Mouse (Mus musculus): Measurements from ENCODE around the gene St7. TPM values are rescaled to one million over a fixed set of nuclear protein-coding genes. Genes with fewer than 3 reads are reported as not detected.

Gene St7
- polyA plus RNA-seq, 2 experiments, result 7.9 to 8.9 TPM

DNA sequence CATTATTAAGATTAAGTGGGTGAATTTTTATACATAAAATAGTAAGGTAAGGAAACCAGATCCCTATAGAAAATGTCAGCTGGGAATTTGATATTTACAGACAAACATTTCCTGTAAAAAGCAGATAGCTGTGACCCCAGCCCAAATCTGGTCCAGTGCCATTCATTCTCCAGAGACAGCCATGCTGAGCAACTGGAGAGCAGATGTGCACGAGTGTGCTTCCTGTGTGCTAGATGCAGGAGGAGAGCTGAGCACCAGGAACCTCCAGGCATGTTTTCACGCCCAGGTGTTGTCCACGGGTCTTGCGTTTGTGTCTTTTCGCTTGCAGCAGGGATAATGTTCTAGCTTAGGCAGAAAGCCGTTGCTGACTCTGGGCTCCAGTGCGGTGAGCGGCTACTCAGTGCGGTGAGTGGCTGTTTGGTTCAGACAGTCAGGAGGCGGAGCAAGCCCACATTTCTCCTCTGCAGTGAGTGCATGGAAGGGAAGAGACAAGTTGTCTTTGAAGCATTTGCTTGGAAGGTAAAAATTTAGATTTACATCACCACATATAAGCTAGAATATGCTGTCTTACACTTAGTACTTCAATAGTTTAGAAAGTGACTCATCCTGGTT, 231.3 kb downstream of the St7 start:
- ATAC-seq (ENCODE audit: insufficient read depth) (no peak), DNase-seq (ENCODE audit: low read depth in 3 of 3, low spot score in 3 of 3) (no peak)
- no peak overlapping the region for H3K9ac ChIP-seq (replicated peaks)
- no peak overlapping the region for H3K4me2 ChIP-seq (ENCODE audit: low read depth)
- TF ChIP-seq EP300 (IDR thresholded peaks at IDR 0.05; ENCODE audit: low read depth), result no peak
- no peak for TF ChIP-seq CTCF (IDR thresholded peaks at IDR 0.05; ENCODE audit: low read depth)
- 78% methylated on average over 10 of the region's 10 CpGs for WGBS (ENCODE audit: insufficient replicate concordance)
- no peak overlapping the region for H3K27ac ChIP-seq
- no peaks in the 10 kb centered on the region for H3K9me3 ChIP-seq (ENCODE audit: control insufficient read depth, low read length)
- no peaks in the 10 kb centered on the region for H3K36me3 ChIP-seq (replicated peaks; ENCODE audit: control insufficient read depth, insufficient read depth, low read depth)
- H3K4me3 ChIP-seq (ENCODE audit: insufficient read depth in 1 of 2, low read depth in 2 of 2, low read length in 2 of 2), result no peak overlapping the region
- H3K27me3 ChIP-seq (ENCODE audit: control insufficient read depth, insufficient read depth, low read length), result no peaks in the 10 kb centered on the region
- no peaks in the 10 kb centered on the region for H3K4me1 ChIP-seq (replicated peaks; ENCODE audit: control insufficient read depth in 2 of 2, insufficient read depth in 2 of 2, low read length in 1 of 2)

DNA sequence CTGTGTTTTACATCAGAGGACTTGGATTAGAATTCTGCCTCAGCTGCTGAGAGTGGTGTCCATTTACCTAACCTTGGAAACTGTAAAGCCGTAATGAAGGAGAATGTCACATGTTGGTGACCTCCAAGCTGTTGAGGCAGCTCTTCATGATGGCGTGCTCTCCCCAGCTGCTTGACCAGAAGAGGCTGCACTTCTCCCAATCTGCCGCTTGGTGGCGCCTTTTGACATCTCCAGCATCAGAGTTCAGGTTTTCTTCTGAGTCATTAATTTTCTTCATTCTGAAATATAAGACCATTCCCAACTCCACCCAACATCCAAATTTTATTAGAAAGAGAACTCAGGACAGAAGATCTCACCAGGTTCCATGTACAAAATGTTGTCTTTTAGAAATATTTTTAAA, 232.5 kb downstream of the St7 start:
- no peak for ATAC-seq (ENCODE audit: insufficient read depth)
- Histone ChIP-seq H3K36me3 (replicated peaks; ENCODE audit: control insufficient read depth, insufficient read depth, low read depth) (no peaks in the 10 kb centered on the region), H3K27me3 (ENCODE audit: control insufficient read depth, insufficient read depth, low read length) (no peaks in the 10 kb centered on the region), H3K4me3 (ENCODE audit: insufficient read depth in 1 of 2, low read depth in 2 of 2, low read length in 2 of 2) (no peak overlapping the region), H3K4me2 (ENCODE audit: low read depth) (no peak overlapping the region), H3K9ac (replicated peaks) (no peak overlapping the region), H3K27ac (no peak overlapping the region), H3K9me3 (ENCODE audit: control insufficient read depth, low read length) (no peaks in the 10 kb centered on the region), H3K4me1 (replicated peaks; ENCODE audit: control insufficient read depth in 2 of 2, insufficient read depth in 2 of 2, low read length in 1 of 2) (no peaks in the 10 kb centered on the region)
- TF ChIP-seq CTCF (IDR thresholded peaks at IDR 0.05; ENCODE audit: low read depth) (peak; percentile 79), EP300 (IDR thresholded peaks at IDR 0.05; ENCODE audit: low read depth) (no peak)
- no peak for DNase-seq (ENCODE audit: low read depth in 3 of 3, low spot score in 3 of 3)
- 31% methylated on average over 4 of the region's 4 CpGs for WGBS (ENCODE audit: insufficient replicate concordance)

DNA sequence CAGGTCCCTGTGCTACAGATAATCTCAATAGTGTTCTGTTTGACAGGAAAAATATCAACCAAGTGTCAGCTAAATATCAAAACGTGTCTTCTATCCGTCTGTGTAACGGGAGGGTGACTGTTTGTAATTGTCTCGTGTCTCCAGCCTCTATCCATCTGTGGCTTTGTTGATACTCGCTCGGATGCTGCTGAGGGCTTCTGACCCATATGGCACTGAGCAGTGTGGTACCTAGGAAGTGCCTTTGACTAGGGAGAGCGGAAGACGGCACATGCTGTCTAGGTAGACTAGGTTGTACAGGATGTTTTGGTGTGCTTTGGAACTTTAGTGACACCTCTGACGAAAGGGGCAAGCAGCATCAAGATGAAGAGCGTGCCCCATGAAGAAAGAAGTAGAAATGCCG, 235.0 kb downstream of the St7 start:
- no peak for ATAC-seq (ENCODE audit: insufficient read depth)
- WGBS (ENCODE audit: insufficient replicate concordance), result 71% methylated on average over 11 of the region's 11 CpGs
- Histone ChIP-seq H3K9ac (replicated peaks) (no peak overlapping the region), H3K27ac (no peak overlapping the region), H3K9me3 (ENCODE audit: control insufficient read depth, low read length) (no peaks in the 10 kb centered on the region), H3K4me2 (ENCODE audit: low read depth) (no peak overlapping the region), H3K27me3 (ENCODE audit: control insufficient read depth, insufficient read depth, low read length) (no peaks in the 10 kb centered on the region), H3K36me3 (replicated peaks; ENCODE audit: control insufficient read depth, insufficient read depth, low read depth) (no peaks in the 10 kb centered on the region), H3K4me3 (ENCODE audit: insufficient read depth in 1 of 2, low read depth in 2 of 2, low read length in 2 of 2) (no peak overlapping the region), H3K4me1 (replicated peaks; ENCODE audit: control insufficient read depth in 2 of 2, insufficient read depth in 2 of 2, low read length in 1 of 2) (no peaks in the 10 kb centered on the region)
- DNase-seq (ENCODE audit: low read depth in 3 of 3, low spot score in 3 of 3), result no peak
- TF ChIP-seq EP300 (IDR thresholded peaks at IDR 0.05; ENCODE audit: low read depth) (no peak), CTCF (IDR thresholded peaks at IDR 0.05; ENCODE audit: low read depth) (no peak)

DNA sequence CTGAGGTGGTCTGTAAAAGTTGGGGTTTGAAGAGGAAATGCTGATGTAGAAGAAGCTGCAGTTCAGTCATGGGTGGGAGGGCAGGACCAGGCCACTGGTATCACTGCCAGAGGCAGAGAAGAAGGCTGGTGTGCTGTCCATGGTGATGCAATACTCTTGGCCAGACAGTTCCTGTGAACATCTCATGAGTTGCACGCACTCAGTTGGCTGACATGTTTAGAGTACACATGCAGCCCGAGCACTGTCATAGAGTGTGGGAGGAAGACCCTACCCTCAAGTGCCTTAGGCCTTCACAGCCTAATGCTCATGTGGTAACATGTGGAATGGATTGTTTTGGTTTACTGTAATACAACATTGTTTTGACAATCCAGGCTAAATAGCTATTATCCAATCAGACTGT, 238.5 kb downstream of the St7 start:
- Histone ChIP-seq H3K4me2 (ENCODE audit: low read depth) (no peak overlapping the region), H3K36me3 (replicated peaks; ENCODE audit: control insufficient read depth, insufficient read depth, low read depth) (no peaks in the 10 kb centered on the region), H3K4me1 (replicated peaks; ENCODE audit: control insufficient read depth in 2 of 2, insufficient read depth in 2 of 2, low read length in 1 of 2) (no peaks in the 10 kb centered on the region), H3K27me3 (ENCODE audit: control insufficient read depth, insufficient read depth, low read length) (no peaks in the 10 kb centered on the region), H3K27ac (no peak overlapping the region), H3K4me3 (ENCODE audit: insufficient read depth in 1 of 2, low read depth in 2 of 2, low read length in 2 of 2) (no peak overlapping the region), H3K9me3 (ENCODE audit: control insufficient read depth, low read length) (no peaks in the 10 kb centered on the region), H3K9ac (replicated peaks) (no peak overlapping the region)
- no peak for ATAC-seq (ENCODE audit: insufficient read depth)
- WGBS (ENCODE audit: insufficient replicate concordance), result 58% methylated on average over 2 of the region's 2 CpGs
- TF ChIP-seq CTCF (IDR thresholded peaks at IDR 0.05; ENCODE audit: low read depth) (no peak), EP300 (IDR thresholded peaks at IDR 0.05; ENCODE audit: low read depth) (no peak)
- DNase-seq (ENCODE audit: low read depth in 3 of 3, low spot score in 3 of 3), result no peak

DNA sequence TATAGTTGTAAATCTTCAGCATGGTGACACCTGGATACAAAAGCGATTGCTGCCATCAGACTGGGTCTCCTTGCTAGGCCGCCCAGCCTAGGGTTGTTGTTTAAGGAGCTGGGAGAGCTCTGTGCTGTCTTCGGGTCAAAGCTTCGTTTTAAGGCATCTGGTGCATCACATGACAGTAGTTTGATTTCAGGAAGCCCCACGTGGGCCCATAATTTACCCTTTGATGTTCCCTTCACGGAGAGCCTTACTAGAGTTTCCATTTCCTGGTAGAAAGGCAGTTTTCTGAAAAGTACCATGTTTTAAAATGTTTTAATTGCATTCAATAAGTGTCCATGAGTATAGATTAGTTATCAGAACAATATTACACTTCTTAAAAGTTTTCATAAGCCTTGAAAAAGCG, 239.1 kb downstream of the St7 start:
- Histone ChIP-seq H3K4me3 (ENCODE audit: insufficient read depth in 1 of 2, low read depth in 2 of 2, low read length in 2 of 2) (no peak overlapping the region), H3K27ac (no peak overlapping the region), H3K4me2 (ENCODE audit: low read depth) (no peak overlapping the region), H3K4me1 (replicated peaks; ENCODE audit: control insufficient read depth in 2 of 2, insufficient read depth in 2 of 2, low read length in 1 of 2) (no peaks in the 10 kb centered on the region), H3K36me3 (replicated peaks; ENCODE audit: control insufficient read depth, insufficient read depth, low read depth) (no peaks in the 10 kb centered on the region), H3K9me3 (ENCODE audit: control insufficient read depth, low read length) (no peaks in the 10 kb centered on the region), H3K9ac (replicated peaks) (no peak overlapping the region), H3K27me3 (ENCODE audit: control insufficient read depth, insufficient read depth, low read length) (no peaks in the 10 kb centered on the region)
- 64% methylated on average over 7 of the region's 7 CpGs for WGBS (ENCODE audit: insufficient replicate concordance)
- DNase-seq (ENCODE audit: low read depth in 3 of 3, low spot score in 3 of 3) (no peak), ATAC-seq (ENCODE audit: insufficient read depth) (no peak)
- no peak for TF ChIP-seq CTCF (IDR thresholded peaks at IDR 0.05; ENCODE audit: low read depth)
- no peak for TF ChIP-seq EP300 (IDR thresholded peaks at IDR 0.05; ENCODE audit: low read depth)
